Mouse (Mus musculus) natural killer cell, adult 2 months (primary cell): ENCODE measurements at regions not wholly inside any gene's neighbourhood (a gene's known extent, or its start where the extent isn't known, plus 50 kb on each side); places are given as distances from the start of the nearest gene placed in this dataset.
"Not testable (repeated sequence)": the region's sequence is repeated elsewhere in the genome, so short reads cannot be mapped to it uniquely, and the experiment has no call there.

Source experiments
- DNase-seq, 2 experiments: peaks; one replicate each; pipeline ENCODE4 v3.0.0; 2022; ENCODE audit warnings: low spot score in 2 of 2

DNA sequence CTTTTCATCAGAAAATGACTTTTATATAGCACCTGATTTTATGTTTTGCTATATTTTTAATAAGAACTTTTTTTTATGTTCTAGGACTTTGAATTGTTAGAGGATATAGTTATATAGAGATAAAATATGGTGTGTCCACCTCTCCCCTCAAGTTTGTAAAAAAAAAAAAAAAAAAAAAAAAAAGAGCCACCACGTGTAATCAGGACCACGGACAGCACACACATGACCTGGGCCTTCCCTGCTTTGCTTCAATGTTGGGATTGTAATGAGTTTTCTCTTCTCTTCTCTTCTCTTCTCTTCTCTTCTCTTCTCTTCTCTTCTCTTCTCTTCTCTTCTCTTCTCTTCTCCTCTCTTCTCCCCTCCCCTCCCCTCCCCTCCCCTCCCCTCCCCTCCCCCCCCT, 78.5 kb downstream of the 1700010I14Rik start:
- DNase-seq: not testable (repeated sequence)

DNA sequence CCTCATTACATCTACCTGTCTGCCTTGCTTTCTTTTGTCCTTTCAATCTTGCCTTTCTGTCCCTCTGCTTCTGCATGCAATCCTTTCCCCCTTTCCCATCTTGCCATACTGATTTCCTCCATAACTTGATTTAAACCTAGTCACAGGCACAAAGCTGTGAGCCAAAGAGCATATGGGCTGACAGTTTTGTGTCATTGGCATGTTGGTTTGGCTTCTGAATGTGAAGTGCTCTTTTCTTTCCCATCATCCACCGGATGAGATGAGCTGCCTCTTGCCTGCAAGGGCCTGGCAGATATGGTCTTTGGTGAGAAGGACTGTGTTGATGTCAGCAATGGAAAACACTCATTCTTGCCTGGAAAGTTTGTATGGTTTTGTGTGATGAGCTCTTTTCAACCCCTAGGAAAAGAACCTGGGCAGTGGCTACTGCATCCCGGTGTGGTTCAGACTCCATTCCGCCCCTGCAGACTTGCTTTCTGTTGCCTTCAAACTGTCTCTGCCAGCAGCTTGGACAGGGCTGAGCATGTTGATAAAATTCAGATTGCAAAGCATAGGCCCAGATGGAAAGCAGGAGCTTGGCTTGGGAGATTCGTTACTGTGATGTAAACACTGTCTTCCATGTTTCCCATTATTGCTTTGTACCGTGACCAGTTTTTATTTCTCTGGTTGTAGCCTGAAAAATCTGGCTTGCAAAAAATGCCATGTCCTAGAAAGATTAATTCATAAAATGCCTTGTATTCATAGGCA, 80.9 kb downstream of the 1700010I14Rik start:
- no peak for DNase-seq

DNA sequence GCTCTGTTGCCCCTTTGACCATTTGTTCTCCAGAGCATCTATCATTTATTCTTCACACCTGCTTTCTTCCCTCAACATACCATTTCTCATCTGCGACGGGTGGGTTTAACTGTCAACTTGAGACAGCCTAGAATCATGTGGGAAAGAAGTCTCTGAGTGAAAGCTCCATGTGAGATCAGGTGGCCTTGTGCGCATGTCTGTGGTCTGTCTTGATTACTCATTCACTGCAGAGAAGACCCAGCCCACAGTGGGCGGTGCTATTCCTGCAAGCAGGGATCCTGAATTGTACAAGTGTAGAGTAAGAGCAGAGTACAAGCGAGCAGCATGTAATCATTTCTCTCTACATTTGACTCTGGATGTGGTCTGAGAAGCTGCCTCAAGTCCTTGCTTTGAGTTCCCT, 95.5 kb downstream of the 1700010I14Rik start:
- DNase-seq: no peak

DNA sequence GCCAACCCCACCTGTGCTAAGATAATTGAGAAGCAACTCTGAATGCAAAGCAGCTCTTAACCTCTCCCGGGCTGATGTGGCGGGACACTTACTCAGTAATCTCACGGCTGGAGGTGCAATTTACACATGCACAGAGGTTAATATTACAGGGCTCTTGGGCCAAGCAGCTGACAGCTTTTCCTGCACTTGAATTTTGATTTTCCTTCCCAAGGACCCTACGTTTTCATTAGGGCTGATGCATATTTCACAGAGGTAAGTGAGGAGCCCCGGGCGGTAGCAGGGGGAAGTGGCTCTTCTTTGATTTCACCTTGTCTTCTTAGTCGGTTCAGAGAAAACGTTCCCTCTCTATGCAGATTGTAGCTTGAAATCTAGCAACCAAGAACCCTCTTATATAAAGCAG, 139.7 kb downstream of the 1700010I14Rik start:
- DNase-seq: no peak

DNA sequence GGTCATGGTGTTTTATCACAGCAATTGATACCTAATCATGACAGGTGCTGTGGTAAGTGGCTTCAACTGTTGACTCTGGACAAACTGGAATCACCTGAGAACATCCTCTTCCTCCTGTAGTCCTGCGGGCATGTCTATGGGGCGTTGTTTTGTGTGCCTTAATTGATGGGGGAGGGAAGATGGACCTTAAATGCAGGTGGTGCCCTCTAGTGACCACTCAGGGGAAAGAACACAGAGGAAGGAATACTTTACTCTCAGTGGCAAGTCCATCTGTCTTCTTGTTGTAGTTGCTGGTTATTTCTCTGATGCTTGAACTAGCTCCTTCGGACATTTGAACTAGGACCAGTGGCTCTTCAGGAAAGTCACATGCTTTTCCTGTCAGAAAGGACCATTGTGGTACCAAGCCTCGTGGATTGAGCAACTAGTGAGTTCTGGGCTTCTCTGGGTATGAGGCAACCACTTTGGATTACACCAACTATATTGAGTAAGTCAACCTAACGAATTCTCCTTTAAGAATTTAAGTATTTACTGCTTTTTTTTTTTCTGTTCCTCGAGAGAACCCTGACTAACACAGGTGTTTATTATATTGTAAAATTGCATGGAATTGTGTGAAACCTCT, 157.6 kb downstream of the 1700010I14Rik start:
- DNase-seq: no peak

DNA sequence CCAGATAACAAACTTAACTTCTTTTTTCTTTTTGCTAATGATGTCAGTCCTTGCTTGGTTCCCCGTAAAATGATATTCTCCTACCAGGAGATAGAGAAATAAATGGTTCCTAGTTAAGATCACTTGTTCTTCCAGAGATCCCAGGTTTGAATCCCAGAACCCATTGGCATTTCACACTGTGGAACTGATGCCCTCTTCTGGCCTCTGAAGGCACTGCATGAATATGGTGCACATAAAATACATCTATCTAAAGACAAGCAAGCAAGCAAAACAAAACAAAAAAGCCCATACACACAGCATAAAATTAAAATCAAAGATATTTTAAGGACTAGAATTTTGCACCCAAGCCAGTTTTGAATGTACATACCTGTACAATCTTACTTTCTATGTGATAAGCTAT, 162.5 kb downstream of the 1700010I14Rik start:
- no peak for DNase-seq

DNA sequence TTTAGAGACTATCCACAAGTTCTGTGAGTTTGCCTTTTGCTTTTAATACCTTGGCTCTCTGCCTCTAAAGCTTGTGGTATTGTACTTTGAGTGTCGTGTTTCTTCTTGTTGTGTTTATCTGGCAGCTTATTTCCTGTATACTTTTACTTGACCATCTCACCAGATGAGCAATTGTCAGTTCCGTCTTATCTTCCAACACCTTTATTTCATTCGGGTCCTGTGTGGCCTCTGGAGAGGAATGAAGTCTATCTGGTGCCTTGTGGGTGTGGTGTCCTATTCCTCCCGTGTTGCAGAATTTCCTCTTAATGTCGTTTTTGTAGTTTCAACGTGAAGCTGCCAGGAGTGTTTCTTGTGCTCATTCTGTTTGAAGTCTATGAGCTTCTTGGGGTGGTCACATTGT, 174.0 kb downstream of the 1700010I14Rik start:
- DNase-seq: no peak

DNA sequence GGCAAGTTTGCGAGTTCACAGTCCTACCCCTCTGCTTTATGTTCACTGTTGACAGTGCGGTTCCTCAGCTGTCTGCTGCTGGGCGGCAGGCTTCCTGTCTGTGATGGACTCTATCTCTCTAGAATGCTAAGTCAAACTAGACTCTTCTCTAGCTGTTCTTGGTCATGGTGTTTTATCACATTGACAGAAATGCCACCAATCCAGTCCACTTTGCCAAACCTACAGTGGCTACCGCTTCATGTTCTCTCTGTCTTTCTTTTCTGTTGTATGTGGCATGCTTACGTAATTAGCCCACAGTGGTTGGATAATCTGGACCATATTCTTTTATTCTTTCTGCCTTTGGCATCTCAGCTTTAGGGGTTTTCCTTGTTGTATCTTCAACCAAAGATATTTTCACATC, 174.5 kb downstream of the 1700010I14Rik start:
- no peak for DNase-seq

DNA sequence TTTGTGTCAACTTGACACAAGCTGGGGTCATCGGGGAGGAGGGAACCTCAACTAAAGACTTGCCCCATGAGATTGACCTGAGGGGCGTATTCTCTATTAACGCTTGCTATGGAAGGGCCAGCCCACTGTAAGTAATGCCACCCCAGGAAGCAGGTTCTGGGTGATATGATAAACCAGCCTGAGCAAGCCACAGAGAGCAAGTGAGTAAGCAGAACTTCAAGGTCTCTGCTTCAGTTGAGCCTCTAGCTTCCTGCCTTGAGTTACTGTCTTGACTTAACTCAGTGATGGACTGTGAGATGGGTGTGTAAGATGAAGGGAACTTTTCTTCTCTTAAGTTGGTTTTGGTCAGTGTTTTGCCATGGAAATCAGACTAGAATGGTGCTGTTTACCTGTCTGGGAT, 175.2 kb downstream of the 1700010I14Rik start:
- DNase-seq: no peak

DNA sequence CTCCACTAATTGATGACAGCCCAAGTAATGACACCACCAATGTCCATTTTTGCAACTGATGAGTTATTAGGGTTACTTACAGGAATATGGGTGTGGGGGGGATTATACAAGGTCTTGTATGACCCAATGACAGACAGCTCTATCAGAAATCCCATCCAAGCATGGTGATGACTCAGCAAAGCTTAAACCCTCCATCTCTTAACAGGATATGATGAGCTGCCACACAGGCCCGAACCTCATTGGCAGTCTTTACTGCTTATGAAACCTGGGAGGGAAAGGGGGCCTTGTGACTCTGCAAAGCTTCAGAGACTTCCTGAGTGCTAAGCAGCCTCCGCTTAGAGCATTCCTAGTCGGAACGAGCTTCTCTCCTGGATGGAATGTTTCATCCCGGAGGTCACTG, 176.4 kb downstream of the 1700010I14Rik start:
- DNase-seq: no peak

DNA sequence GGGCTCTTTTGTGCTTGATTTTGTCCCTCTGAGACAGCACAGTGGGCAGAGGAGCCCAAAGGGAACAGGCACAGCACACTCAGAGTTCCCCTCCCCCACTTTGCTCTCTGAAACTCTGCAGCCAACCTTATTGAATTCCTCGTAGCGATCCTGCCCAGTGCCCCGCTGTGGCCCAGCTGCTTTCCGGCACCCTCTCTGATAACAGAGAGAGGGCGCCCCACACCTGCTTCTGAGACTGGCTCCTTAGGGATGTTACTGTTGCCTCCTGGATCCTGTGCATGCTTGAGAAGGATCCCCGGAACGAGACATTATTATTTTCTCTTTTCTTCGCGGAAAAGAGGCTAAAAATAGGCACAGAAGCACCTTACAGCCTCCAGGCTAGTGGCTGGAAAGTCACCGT, 179.0 kb downstream of the 1700010I14Rik start:
- no peak for DNase-seq

DNA sequence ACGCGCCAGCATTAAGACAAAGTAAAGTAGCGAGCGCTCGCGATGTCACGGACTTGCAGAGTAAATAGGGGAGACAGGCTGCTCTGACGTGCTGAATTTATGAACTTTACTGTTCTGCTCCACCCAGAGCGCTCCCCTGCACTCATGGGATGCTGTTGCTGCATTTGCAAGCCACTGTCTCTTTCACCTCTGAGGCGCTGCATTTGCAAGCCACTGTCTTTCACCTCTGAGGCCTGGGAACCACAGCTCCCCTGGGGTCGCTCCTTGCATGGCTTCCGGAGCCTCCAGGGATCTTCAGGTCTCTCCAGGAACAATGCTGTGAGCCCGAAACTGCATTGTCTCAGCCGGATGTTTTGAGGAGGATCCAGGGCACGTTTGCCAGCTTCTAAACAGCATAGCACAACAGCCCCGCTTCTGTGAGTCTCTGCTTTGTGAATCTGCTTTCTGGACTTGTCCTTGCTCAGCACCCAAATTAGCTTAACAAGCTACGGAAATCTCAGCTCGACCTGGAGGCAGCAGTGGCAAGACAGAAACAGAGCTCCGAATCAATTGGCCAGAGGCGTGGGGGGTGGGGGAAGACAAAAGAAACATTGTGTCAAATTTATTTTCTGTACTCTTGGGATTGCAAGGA, 179.6 kb downstream of the 1700010I14Rik start:
- DNase-seq: no peak

DNA sequence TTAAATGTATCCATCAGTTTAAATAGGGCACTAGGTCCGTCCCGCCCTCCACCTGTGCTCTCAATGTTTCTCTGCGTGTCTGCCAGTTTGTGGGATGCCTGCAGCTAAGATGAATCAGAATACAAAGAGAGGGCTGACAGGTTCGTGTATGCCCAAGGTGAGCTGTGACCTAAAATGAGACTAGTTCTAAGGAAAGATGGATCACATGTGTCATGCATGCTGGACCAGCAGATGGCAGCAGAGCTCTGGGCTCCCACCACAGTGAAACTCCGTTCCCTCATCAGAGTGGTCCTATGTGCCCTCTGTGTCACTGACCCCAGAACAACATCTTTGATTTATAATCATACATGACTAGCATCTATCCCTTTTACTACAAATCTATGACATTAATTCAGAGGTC, 180.3 kb downstream of the 1700010I14Rik start:
- peak in 1 of 2 experiments; percentile 12 for DNase-seq

DNA sequence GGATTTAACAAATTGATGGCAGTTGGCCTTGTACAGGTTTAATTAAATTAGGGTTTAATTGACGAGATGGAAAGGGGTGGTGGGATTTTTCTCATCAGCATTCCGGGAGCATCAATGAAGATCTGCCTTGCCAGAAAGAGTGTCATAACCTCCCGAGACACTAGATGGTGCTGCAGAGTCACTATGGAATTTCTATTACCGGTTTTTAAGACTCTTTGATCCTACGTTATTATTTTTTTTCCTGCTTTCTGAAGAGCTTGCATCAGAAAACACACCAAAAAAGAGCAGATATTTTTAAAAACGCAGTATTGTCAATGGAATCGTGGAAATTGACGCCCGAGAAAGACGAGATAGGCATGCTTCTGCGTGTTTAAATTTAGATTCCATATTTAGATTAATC, 181.2 kb downstream of the 1700010I14Rik start:
- DNase-seq: no peak

DNA sequence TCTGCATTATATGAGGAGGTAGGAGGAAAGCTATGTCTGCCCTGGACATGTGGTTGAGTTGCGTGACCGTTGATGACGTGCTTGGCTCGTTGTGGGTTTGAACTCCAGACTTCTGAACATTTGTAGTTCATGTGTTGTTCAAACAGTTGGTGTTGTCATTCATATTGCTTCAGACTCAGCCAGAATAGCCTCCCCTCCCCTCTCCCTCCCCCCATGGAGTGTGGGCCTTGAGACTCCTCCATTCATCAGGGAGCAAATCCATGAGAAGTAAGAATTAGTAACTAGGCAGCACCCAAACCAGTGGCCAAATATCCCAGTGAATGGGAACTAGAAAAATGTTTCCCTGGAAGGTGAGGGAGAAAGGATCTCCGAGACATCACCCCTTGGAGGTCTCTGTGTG, 209.0 kb downstream of the 1700010I14Rik start:
- no peak for DNase-seq

DNA sequence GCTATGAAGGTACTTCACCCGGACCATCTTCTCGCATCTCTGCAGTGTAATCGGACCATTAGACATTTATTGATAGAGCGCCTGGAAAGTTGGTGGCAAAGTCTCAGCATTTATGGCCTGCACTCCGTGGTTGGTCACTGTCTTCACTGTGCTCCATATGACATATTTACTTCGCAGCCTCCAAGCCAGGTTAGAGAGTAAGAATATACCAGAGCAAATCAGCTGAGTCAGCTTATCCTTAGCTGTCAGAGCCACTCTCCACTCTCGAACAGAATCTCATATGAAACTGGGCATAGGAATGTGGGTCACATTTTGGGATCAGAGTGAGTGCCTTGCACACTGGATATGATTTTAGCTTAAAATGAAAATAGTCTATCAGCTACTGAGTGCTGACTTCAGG, 212.3 kb downstream of the 1700010I14Rik start:
- DNase-seq: no peak

DNA sequence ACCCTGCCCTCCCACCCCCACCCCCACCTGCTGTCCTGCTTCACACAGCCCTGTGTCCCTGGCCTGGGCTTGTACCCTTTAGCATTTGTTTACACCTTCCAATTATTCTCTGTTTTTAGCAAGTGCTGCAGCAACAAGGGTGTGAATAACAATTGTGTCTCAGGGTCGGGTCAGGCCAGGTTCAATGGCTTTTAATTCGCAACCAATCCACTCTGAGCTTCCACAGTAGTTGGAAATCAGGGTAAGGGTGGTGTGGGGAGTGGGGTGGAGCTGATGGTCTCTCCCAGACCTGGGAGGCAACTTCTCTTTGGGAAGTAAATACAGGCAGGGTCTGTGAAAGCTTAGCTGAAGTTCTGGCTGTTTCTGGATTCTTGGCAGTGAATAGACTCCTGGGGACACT, 214.4 kb downstream of the 1700010I14Rik start:
- DNase-seq: no peak

DNA sequence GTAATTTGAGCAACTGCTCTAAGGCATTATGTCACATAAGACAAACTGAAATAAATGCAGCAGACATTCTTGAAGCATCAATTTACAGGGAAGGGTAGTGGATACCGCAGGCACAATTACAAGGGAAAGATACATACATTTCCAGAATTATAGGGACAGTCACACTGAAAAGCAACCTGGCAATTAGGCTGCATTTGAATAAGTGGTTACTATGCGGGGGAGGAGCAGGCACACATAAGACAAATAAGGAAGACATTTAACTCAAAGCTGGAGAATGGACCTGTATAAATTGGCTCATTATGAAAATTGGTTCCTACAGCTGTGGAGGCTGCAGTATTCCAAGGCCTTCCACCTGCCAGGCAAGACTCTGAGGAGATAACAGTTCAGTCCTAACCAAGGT, 211.2 kb upstream of the Gm17728 start:
- DNase-seq: no peak

DNA sequence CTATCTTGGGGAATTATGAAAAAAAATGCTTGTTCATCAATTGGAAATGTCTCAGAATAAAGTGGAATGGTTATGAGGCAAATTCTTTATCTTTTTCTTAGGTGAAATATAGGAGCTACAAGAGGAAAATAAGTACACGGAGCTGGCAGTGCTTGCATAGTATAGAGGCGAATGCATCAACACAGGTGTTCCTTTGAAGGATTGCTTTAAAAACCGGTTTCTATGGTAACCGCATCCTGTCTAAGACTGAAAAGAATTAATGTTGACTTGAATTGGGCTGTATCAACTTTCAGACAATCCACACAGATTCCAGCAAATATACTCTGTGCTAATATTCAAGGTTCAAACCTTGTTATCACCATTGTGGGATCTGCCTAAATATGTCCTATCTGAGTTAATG, 198.8 kb upstream of the Gm17728 start:
- no peak for DNase-seq

DNA sequence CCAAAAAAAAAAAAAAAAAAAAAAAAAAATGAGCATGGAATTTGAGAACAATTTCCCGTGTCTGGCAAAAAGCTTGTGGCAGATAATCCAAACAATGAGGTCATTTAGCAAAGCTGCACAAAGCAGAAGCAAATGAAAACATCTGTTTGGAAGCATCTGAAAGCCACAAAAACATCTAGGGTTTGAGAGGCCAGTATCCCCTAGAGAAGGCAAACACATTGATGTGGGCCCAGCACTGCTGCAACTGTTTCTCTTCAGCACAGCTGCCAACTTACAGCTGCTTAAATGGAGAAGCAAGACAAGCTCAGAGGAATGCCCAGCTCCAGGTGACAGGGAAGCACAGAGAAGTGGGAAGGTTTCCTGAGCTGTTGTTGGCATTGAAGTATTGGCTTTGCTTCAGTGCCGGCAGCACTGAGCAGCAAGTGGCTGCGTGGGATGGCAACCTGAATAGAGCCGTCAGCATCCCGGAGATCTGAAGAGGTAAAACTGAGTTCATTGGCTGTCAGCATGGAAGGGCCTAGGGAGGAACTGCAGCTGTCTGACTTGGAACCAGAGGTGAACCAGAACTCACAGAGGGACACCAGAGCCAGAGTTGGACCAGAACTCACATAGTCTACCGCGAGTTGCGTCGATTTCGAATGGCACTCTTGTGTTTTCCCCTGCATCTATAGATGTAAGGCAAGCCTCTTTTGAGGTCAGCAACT, 193.8 kb upstream of the Gm17728 start:
- DNase-seq: no peak

DNA sequence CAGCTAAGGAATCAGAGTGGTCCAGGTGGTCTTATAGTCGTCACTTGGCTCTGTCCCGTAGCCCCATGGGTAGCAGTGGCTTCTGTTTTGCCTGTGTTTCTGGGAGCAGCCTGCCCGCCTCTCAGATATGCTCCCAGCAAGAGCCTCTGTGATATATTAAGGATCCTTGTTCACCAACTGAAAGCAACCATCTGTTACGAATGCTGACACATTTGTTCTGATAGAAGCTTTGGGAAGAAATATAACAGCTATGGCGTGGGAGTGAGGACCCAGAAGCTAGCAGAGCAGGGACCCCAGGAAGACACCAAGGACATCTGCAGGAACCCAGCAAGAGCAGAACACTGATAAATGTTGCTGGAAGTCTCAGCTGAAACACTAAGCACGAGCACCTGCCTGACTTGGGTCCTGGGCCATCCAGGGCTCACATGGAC, 186.7 kb upstream of the Gm17728 start:
- DNase-seq: no peak

DNA sequence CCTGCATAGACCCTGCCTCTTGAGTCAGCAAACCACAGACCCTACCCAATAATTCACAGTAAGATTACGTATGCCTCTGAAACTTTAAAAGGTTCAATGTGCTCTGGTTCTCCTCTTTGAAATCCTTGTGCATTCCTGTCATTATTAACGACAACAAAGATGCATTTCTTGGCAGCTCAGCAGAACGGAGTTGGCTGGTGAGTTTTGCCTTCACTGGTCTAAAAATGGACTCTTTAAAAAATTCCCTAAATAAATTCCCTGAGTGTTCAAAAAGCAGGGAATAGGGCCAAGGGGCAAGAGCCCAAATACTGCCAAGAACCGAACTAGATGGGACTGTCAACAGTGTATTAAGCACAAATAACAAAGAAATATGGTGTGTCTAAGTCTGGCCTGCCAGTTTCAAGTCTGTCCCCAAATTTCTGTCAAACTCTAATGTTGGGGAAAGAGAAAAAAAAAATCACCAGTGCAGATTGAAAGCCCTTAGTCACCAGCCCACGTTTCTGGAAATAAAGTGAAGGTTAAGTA, 163.2 kb upstream of the Gm17728 start:
- no peak for DNase-seq
